Mouse (Mus musculus) liver, adult 2 months (tissue): Measurements from ENCODE around the gene Gse1. TPM values are rescaled to one million over a fixed set of nuclear protein-coding genes. Genes with fewer than 3 reads are reported as not detected.

Experiments
- DNase-seq: peaks from one replicate; pipeline ENCODE4 v3.0.0-alpha.2; 2011; ENCODE audit warnings: low read depth, low spot score; ENCODE audit errors: extremely low read depth
- H3K27ac ChIP-seq: fragments of 200-500 bp; replicated peaks from 2 replicates; pipeline ENCODE4 v1.5.1; 2012; ENCODE audit warnings: low read depth, mild to moderate bottlenecking, control low read depth, inconsistent platforms, low read length; ENCODE audit not compliant: insufficient read depth
- H3K27me3 ChIP-seq: fragments of 200-500 bp; 2 replicates; pipeline ENCODE4 v1.6.1; 2012; ENCODE audit warnings: mild to moderate bottlenecking, moderate library complexity, low read length, inconsistent platforms; ENCODE audit not compliant: control insufficient read depth, insufficient read depth
- H3K36me3 ChIP-seq: fragments of 200-500 bp; 2 replicates; pipeline ENCODE4 v1.6.1; 2012; ENCODE audit warnings: low read length, inconsistent platforms; ENCODE audit not compliant: control insufficient read depth, insufficient read depth
- H3K4me1 ChIP-seq: fragments of 200-500 bp; 2 replicates; pipeline ENCODE4 v1.6.1; 2011; ENCODE audit warnings: low read length; ENCODE audit not compliant: control insufficient read depth, insufficient read depth
- H3K4me3 ChIP-seq: fragments of 200-500 bp; 2 replicates; pipeline ENCODE4 v1.5.1; 2011; ENCODE audit warnings: low read depth, mild to moderate bottlenecking, control low read depth, low read length, moderate library complexity; ENCODE audit not compliant: insufficient read depth
- H3K79me2 ChIP-seq: fragments of 200-500 bp; 2 replicates; pipeline ENCODE4 v1.6.1; 2012; ENCODE audit warnings: inconsistent platforms, mild to moderate bottlenecking, low read length, moderate library complexity; ENCODE audit not compliant: control insufficient read depth, insufficient read depth
- H3K9ac ChIP-seq: fragments of 200-500 bp; 2 replicates; pipeline ENCODE4 v1.6.1; 2012; ENCODE audit warnings: low read depth, mild to moderate bottlenecking, control low read depth, inconsistent platforms, low read length
- CTCF ChIP-seq: fragments of 200-500 bp; IDR thresholded peaks from 2 replicates; pipeline ENCODE4 v1.5.1; 2011; ENCODE audit warnings: low read depth, low read length, control low read depth
- POLR2A ChIP-seq: fragments of 200-500 bp; IDR thresholded peaks from 2 replicates; pipeline ENCODE4 v1.6.1; 2011; ENCODE audit warnings: low read length, control low read depth; ENCODE audit not compliant: insufficient read depth; ENCODE audit errors: extremely low read depth
- WGBS: fragments of 180-500 bp; shearing (Covaris S2); methylation state at CpG from one replicate; pipeline ENCODE4 v1.1.7; 2018; 5-methylcytosine and 5-hydroxymethylcytosine counted together
- polyA plus RNA-seq: library from polyadenylated mRNA; depleted of rRNA; stranded (reverse); fragments of >200 nt; gene quantifications from 2 replicates; pipeline ENCODE4 v1.2.3, GENCODE M21; 2012
- total RNA-seq: library from RNA; depleted of rRNA; stranded (reverse); fragments of >200 nt; gene quantifications from 2 replicates; pipeline ENCODE4 v1.2.3, GENCODE M21; 2014

Gene Gse1
- total and polyA plus RNA-seq, 2 experiments: 2.6 to 10.0 TPM

DNA sequence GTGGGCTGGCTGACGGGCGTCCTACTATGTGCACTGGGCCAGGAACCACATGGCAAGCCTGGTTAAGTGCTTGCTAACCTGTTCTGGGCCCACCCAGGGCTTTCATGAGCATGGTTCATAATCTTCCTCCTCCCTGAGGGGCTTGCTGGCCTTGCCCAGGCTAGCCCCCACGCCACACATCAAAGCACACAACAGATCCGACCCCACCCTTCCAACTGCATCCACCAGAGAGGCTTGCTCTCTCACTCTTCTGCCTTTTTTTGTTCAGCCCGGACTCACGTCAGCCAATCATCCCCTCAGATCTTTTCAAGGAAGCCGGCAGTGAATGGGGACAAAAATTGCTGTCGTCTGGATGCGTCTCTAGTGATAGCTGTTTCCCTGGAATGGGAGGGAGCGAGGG is 112.9 kb downstream of the Gse1 start:
- no peak overlapping the region for H3K4me3 ChIP-seq
- no peak overlapping the region for H3K9ac ChIP-seq
- 0 out of 2 replicates have a peak, but pooled peaks cover 4% of the 10 kb centered on the region for H3K79me2 ChIP-seq
- WGBS: 86% methylated on average over 10 of the region's 10 CpGs
- TF ChIP-seq CTCF (no peak), POLR2A (no peak)
- H3K27ac ChIP-seq: no peak overlapping the region
- DNase-seq: no peak
- H3K36me3 ChIP-seq: no peaks in the 10 kb centered on the region
- peaks cover 5% of the 10 kb centered on the region; the same call in 1 of the 2 replicates for H3K4me1 ChIP-seq
- H3K27me3 ChIP-seq: no peaks in the 10 kb centered on the region

DNA sequence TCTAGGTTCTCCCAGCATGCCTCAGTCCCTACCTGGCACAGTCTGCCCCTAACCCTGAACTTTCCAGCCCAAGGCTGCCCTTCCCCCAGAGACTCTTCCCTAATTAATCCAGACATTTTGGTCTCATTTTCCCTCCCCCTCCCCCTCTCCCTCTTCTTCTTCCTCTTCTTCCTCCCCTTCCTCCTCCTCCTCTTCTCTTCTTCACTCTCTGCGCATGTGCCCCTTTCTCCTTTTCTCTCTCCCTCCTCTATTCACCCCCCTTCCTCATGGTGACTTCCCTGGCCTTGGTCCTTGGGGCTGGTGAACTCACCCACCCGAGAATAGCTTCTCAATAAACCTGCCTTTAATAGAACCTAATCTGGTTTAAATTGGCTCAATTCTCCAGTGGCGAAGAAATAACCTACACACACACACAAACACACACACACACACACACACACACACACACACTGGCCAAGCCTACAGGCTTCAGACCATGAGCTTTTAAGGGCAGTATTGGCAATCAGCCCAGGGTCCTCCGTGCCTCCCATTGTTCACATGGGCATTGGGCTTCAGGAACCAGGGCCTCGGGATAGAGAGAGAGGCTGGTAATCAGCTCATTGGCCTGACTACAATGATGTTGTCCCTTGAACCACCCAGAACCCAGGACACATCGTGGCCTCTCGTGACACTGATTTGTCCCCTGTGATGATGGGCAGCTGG is 114.7 kb downstream of the Gse1 start:
- H3K4me1 ChIP-seq: peaks cover 7% of the 10 kb centered on the region; the same call in 1 of the 2 replicates
- DNase-seq: no peak
- no peak overlapping the region for H3K9ac ChIP-seq

DNA sequence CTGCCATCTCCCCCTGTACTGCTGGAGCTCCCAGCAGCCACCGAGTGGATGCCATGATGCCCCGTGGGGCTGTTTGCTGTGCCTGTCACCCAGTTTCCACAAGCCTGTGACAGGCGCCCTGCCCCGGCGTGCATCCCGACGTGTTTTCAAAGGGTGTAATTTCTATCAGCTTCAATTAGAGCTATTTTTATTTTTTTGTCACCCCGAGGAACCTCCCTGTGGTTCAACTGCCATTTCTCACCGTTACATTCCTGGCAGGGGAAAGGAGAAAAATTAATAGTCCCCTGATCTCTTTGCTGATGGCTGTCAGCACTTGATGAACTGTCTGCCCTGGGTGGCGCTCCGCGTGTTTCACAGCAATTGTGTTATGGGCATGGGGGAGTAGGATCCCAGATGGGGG is 115.3 kb downstream of the Gse1 start:
- Histone ChIP-seq H3K9ac (no peak overlapping the region), H3K27me3 (no peaks in the 10 kb centered on the region), H3K4me3 (no peak overlapping the region), H3K4me1 (peaks cover 9% of the 10 kb centered on the region), H3K79me2 (0 out of 2 replicates have a peak, but pooled peaks cover 4% of the 10 kb centered on the region), H3K36me3 (no peaks in the 10 kb centered on the region), H3K27ac (no peak overlapping the region)
- TF ChIP-seq CTCF (no peak), POLR2A (no peak)
- DNase-seq: no peak
- 88% methylated on average over 12 of the region's 12 CpGs for WGBS

More for the DNA sequence above, 114.7 kb downstream of the Gse1 start:
- H3K27me3 ChIP-seq: no peaks in the 10 kb centered on the region
- TF ChIP-seq CTCF: no peak
- no peak for TF ChIP-seq POLR2A
- H3K36me3 ChIP-seq: no peaks in the 10 kb centered on the region
- H3K4me3 ChIP-seq: no peak overlapping the region
- H3K27ac ChIP-seq: no peak overlapping the region
- H3K79me2 ChIP-seq: 0 out of 2 replicates have a peak, but pooled peaks cover 4% of the 10 kb centered on the region
- 82% methylated on average over 7 of the region's 7 CpGs for WGBS

DNA sequence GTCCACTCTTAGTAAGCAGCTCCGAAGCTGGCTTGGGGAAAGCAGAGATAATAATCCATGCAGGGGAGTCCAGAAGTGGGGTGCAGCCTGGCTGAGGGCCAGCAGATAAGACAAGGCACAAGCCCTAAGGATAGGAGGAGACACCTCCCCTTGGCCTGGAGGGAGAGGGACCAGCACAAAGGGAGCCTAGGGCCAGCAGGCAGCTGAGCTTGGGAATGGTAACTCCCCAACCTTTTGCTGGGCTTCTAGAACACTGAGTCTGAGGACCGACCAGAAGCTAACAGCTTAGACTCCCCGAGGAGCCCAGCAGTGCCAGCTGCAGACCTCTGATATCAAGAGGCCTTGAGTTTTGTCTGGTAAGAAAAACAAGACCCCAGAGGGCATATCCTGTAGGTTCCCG is 115.9 kb downstream of the Gse1 start:
- Histone ChIP-seq H3K36me3 (no peaks in the 10 kb centered on the region), H3K27ac (no peak overlapping the region), H3K79me2 (0 out of 2 replicates have a peak, but pooled peaks cover 4% of the 10 kb centered on the region), H3K9ac (no peak overlapping the region), H3K27me3 (no peaks in the 10 kb centered on the region), H3K4me1 (peaks cover 14% of the 10 kb centered on the region), H3K4me3 (no peak overlapping the region)
- no peak for DNase-seq
- TF ChIP-seq CTCF: no peak
- TF ChIP-seq POLR2A: no peak
- 63% methylated on average over 4 of the region's 4 CpGs for WGBS

DNA sequence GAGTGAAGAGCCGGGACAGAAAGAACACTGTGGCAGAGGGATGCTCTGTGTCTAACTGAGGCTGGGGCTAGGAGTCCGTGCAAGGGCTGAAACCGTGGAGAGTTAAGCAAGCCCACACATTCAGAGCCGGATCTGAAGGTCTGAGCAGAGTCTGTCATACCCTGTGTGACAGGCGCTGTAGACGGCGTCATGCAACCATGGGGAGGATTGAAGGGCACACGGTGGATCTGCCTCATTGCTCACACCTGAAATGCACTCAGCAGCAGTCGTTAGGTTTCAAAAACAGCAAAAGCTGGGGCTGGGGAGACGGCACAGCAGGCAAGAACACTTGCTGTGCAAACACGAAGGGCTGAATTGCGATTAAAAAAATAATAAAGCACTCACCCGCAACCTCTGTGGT is 116.3 kb downstream of the Gse1 start:
- no peak overlapping the region for H3K27ac ChIP-seq
- no peak overlapping the region for H3K9ac ChIP-seq
- TF ChIP-seq POLR2A (no peak), CTCF (no peak)
- H3K27me3 ChIP-seq: no peaks in the 10 kb centered on the region
- DNase-seq: no peak
- H3K79me2 ChIP-seq: 0 out of 2 replicates have a peak, but pooled peaks cover 4% of the 10 kb centered on the region
- no peak overlapping the region for H3K4me3 ChIP-seq
- WGBS: 71% methylated on average over 13 of the region's 13 CpGs
- H3K36me3 ChIP-seq: no peaks in the 10 kb centered on the region
- H3K4me1 ChIP-seq: peaks cover 11% of the 10 kb centered on the region

DNA sequence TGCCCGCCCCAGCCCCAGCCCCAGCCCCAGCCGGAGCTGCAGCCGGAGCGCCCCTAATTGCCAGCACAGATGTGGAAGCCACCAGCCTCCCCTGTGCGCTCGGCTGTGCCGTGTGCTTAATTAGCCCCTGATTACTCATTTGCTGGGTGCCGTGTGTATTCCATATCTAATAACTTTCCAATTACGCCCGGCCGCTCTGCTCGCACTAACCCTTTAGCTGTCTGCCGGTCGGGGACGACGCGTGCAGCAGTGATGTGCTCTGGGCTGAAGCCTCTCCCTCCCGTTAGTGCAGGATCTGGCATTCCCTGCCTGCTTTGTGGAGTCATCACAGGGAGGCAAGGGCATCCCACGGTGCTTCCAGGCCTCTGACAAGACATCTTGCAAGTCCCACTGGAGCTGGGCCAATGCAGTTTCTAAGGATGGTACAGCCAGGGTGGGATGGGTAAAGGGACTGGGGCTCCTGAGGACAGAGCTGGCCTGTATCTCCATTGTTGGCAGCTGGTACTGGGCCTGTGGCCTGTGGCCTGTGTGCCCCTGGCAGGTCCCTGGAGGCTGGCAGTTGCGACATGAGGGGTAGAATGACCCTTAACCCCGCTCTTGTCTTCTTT is 119.6 kb downstream of the Gse1 start:
- WGBS: 80% methylated on average over 21 of the region's 21 CpGs
- Histone ChIP-seq H3K4me3 (no peak overlapping the region), H3K27ac (no peak overlapping the region), H3K9ac (no peak overlapping the region), H3K79me2 (0 out of 2 replicates have a peak, but pooled peaks cover 4% of the 10 kb centered on the region), H3K4me1 (peaks cover 18% of the 10 kb centered on the region), H3K27me3 (no peaks in the 10 kb centered on the region), H3K36me3 (no peaks in the 10 kb centered on the region)
- peak; percentile 87 for DNase-seq
- TF ChIP-seq CTCF (no peak), POLR2A (no peak)
